In genomic region chr11:103192956-103193824, GRCm38 (mm10) we compare ENCODE assay signal across 8 mouse cellular contexts. TPM values are rescaled to one million over a fixed set of nuclear protein-coding genes. Genes with fewer than 3 reads are reported as not detected.
DNase-seq lines count a peak whose midpoint lies in the region; ATAC-seq and TF ChIP-seq lines count a peak whose summit lies in the region.

No protein-coding gene starts in this region.

- H3K9ac ChIP-seq in lung, embryonic 16.5 days (ENCODE audit: low read length): no peak overlapping the region
- peak overlapping the region; percentile 31; the same call in 1 of the 2 replicates for H3K9ac ChIP-seq in hindbrain, embryonic 11.5 days (ENCODE audit: low read depth, low read length)
- H3K9ac ChIP-seq in limb, embryonic 15.5 days: no peak overlapping the region

- H3K4me2 ChIP-seq in lung, embryonic 16.5 days (ENCODE audit: low read depth, low read length): peak overlapping the region; percentile 46
- H3K4me2 ChIP-seq in hindbrain, embryonic 11.5 days (replicated peaks; ENCODE audit: low read depth, low read length): peak overlapping the region; percentile 46
- H3K4me2 ChIP-seq in limb, embryonic 15.5 days: peak overlapping the region; percentile 50

- no peaks in the 10 kb centered on the region for H3K36me3 ChIP-seq in lung, embryonic 16.5 days (ENCODE audit: control insufficient read depth, insufficient read depth, low read length)
- H3K36me3 ChIP-seq in hindbrain, embryonic 11.5 days (ENCODE audit: control insufficient read depth, insufficient read depth, low read length): no peaks in the 10 kb centered on the region
- no peaks in the 10 kb centered on the region for H3K36me3 ChIP-seq in limb, embryonic 15.5 days

- no peak for ATAC-seq in lung, embryonic 16.5 days (ENCODE audit: low read depth)
- no peak for ATAC-seq in hindbrain, embryonic 11.5 days (ENCODE audit: low FRiP score)
- ATAC-seq in limb, embryonic 15.5 days (ENCODE audit: insufficient number of reproducible peaks, low FRiP score, low TSS enrichment, low read depth): no peak
- no peak for ATAC-seq in monocyte, adult 5-6 weeks (replicated peaks; ENCODE audit: insufficient number of reproducible peaks, low FRiP score, low TSS enrichment, poor library complexity, severe bottlenecking)
- no peak for ATAC-seq in megakaryocyte progenitor cell, adult 5-6 weeks (replicated peaks; ENCODE audit: poor library complexity)

- no peaks in the 10 kb centered on the region for H3K9me3 ChIP-seq in lung, embryonic 16.5 days (ENCODE audit: control insufficient read depth, low read length)
- H3K9me3 ChIP-seq in hindbrain, embryonic 11.5 days (ENCODE audit: control insufficient read depth, low read length): no peaks in the 10 kb centered on the region
- no peaks in the 10 kb centered on the region for H3K9me3 ChIP-seq in limb, embryonic 15.5 days

- DNase-seq in lung, postnatal 36 days: no peak
- DNase-seq in hindbrain, embryonic 11.5 days (ENCODE audit: low spot score): peak; percentile 66
- DNase-seq in right cerebral cortex, postnatal 36 days (ENCODE audit: low spot score in 2 of 2): peak; percentile 69 to 71

- 0 out of 2 replicates have a peak, but pooled peaks have one; percentile 12 for TF ChIP-seq POLR2A in cortical plate, adult 2 months (IDR thresholded peaks at IDR 0.05; ENCODE audit: extremely low read depth, insufficient read depth, low read length)

- WGBS in lung, embryonic 16.5 days: 7% methylated on average over 35 of the region's 44 CpGs
- WGBS in hindbrain, embryonic 11.5 days: 3% methylated on average over 39 of the region's 44 CpGs
- 6% methylated on average over 42 of the region's 44 CpGs for WGBS in limb, embryonic 15.5 days

- H3K4me1 ChIP-seq in lung, embryonic 16.5 days (replicated peaks; ENCODE audit: control insufficient read depth, insufficient read depth, low read length): no peaks in the 10 kb centered on the region
- H3K4me1 ChIP-seq in cortical plate, adult 2 months (ENCODE audit: control insufficient read depth, insufficient read depth, low read length): peaks cover 1% of the 10 kb centered on the region
- H3K4me1 ChIP-seq in hindbrain, embryonic 11.5 days (replicated peaks; ENCODE audit: control insufficient read depth, insufficient read depth, low read length): 0 out of 2 replicates have a peak, but pooled peaks cover 3% of the 10 kb centered on the region
- H3K4me1 ChIP-seq in limb, embryonic 15.5 days: peaks cover 17% of the 10 kb centered on the region

- H3K27ac ChIP-seq in lung, embryonic 16.5 days (ENCODE audit: low read length): no peak overlapping the region
- peak overlapping the region; percentile 82 for H3K27ac ChIP-seq in cortical plate, adult 2 months (ENCODE audit: insufficient read depth, low read length)
- no peak overlapping the region for H3K27ac ChIP-seq in hindbrain, embryonic 11.5 days (ENCODE audit: low read depth, low read length)
- no peak overlapping the region for H3K27ac ChIP-seq in limb, embryonic 15.5 days

- peak overlapping the region; percentile 22 for H3K4me3 ChIP-seq in lung, embryonic 16.5 days (ENCODE audit: low read length)
- H3K4me3 ChIP-seq in cortical plate, adult 2 months (ENCODE audit: insufficient read depth, low read length): peak overlapping the region; percentile 61
- peak overlapping the region; percentile 21 for H3K4me3 ChIP-seq in hindbrain, embryonic 11.5 days (ENCODE audit: low read depth, low read length)
- peak overlapping the region; percentile 27 for H3K4me3 ChIP-seq in limb, embryonic 15.5 days

- TF ChIP-seq CTCF in cortical plate, adult 2 months (IDR thresholded peaks at IDR 0.05; ENCODE audit: extremely low read depth, insufficient read depth, low read length): peak; percentile 33; the same call in 1 of the 2 replicates

- H3K27me3 ChIP-seq in lung, embryonic 16.5 days (ENCODE audit: control insufficient read depth, insufficient read depth, low read depth, low read length): peaks cover 64% of the 10 kb centered on the region
- peaks cover 61% of the 10 kb centered on the region for H3K27me3 ChIP-seq in hindbrain, embryonic 11.5 days (ENCODE audit: control insufficient read depth, insufficient read depth, low read length)
- peaks cover 86% of the 10 kb centered on the region for H3K27me3 ChIP-seq in limb, embryonic 15.5 days

RNA-seq across cellular contexts. Expression of gene 1700023F06Rik, which starts 15.2 kb away (rescaled TPM):
- 0.44 TPM in 2 replicates for polyA plus RNA-seq in lung, embryonic 16.5 days (2015; fragmentation: Nextera tagmentation; extraction: Ambion mirVana)
- 4.2 and 6.4 TPM in 2 replicates for polyA plus RNA-seq in cortical plate, adult 2 months (2012; rRNA removed)
- 0.25 and 0.27 TPM in 2 replicates for polyA plus RNA-seq in hindbrain, embryonic 11.5 days (2014; fragmentation: Nextera tagmentation; extraction: Ambion mirVana)
- polyA plus RNA-seq in limb, embryonic 15.5 days (2015; fragmentation: Nextera tagmentation; extraction: Ambion mirVana): 0.67 and 1.0 TPM in 2 replicates
- total RNA-seq in monocyte, adult 5-6 weeks (2017): not detected in 3 replicates
- 0.32 TPM in 1 of 2 replicates, not detected in the other for total RNA-seq in megakaryocyte progenitor cell, adult 5-6 weeks (2015)
- not detected in 2 replicates for total RNA-seq in megakaryocyte progenitor cell, adult 5-6 weeks (2017)

RNA-seq across cellular contexts. Expression of gene Fmnl1, which starts 22.3 kb away (rescaled TPM):
- 2.9 and 3.0 TPM in 2 replicates for polyA plus RNA-seq in lung, embryonic 16.5 days (2015; fragmentation: Nextera tagmentation; extraction: Ambion mirVana)
- polyA plus RNA-seq in cortical plate, adult 2 months (2012; rRNA removed): 125 and 133 TPM in 2 replicates
- polyA plus RNA-seq in hindbrain, embryonic 11.5 days (2014; fragmentation: Nextera tagmentation; extraction: Ambion mirVana): 0.91 and 1.1 TPM in 2 replicates
- 2.4 and 3.0 TPM in 2 replicates for polyA plus RNA-seq in limb, embryonic 15.5 days (2015; fragmentation: Nextera tagmentation; extraction: Ambion mirVana)
- 189 to 455 TPM (median 252 TPM) in 3 replicates for total RNA-seq in monocyte, adult 5-6 weeks (2017)
- 74.3 and 76.3 TPM in 2 replicates for total RNA-seq in megakaryocyte progenitor cell, adult 5-6 weeks (2015)
- total RNA-seq in megakaryocyte progenitor cell, adult 5-6 weeks (2017): 17.3 and 36.5 TPM in 2 replicates

RNA-seq across cellular contexts. Expression of gene Spata32, which starts 25.0 kb away (rescaled TPM):
- not detected in 2 replicates for polyA plus RNA-seq in lung, embryonic 16.5 days (2015; fragmentation: Nextera tagmentation; extraction: Ambion mirVana)
- 2.5 and 2.9 TPM in 2 replicates for polyA plus RNA-seq in cortical plate, adult 2 months (2012; rRNA removed)
- polyA plus RNA-seq in hindbrain, embryonic 11.5 days (2014; fragmentation: Nextera tagmentation; extraction: Ambion mirVana): not detected in 2 replicates
- not detected in 2 replicates for polyA plus RNA-seq in limb, embryonic 15.5 days (2015; fragmentation: Nextera tagmentation; extraction: Ambion mirVana)
- not detected in 3 replicates for total RNA-seq in monocyte, adult 5-6 weeks (2017)
- total RNA-seq in megakaryocyte progenitor cell, adult 5-6 weeks (2015): not detected in 2 replicates
- total RNA-seq in megakaryocyte progenitor cell, adult 5-6 weeks (2017): not detected in 2 replicates

Comparison
In these comparisons a context has a peak if more than half of its experiments do, and no peak if none do; other contexts are left out.
1. RNA of gene Fmnl1, which starts 22.3 kb away (polyA plus RNA-seq): 125 to 133 TPM in cortical plate, adult 2 months; 2.9 to 3.0 TPM in lung, embryonic 16.5 days, 2.4 to 3.0 TPM in limb, embryonic 15.5 days and 0.91 to 1.1 TPM in hindbrain, embryonic 11.5 days; every median in the first group is over 10 times any median in the second.
2. Peak in every context shown above with its lines, with median percentiles within 50 percentile points of each other: H3K4me2 ChIP-seq and H3K4me3 ChIP-seq.